Mouse (Mus musculus) forebrain, embryonic 16.5 days (tissue): ENCODE measurements at regions not wholly inside any gene's neighbourhood (a gene's known extent, or its start where the extent isn't known, plus 50 kb on each side); places are given as distances from the start of the nearest gene placed in this dataset.

Experiments used
- ATAC-seq: fragments of 200-750 bp; cut with Nextera tagmentation; 2 replicates; pipeline ENCODE4 v1.8.0; 2017; ENCODE audit warnings: mild to moderate bottlenecking, moderate library complexity
- H3K27ac ChIP-seq: fragments of 300-500 bp; sonication (generic); 2 replicates; pipeline ENCODE4 v1.5.1; 2014; ENCODE audit warnings: low read length, control low read depth
- H3K27me3 ChIP-seq: fragments of 300-500 bp; sonication (generic); replicated peaks from 2 replicates; pipeline ENCODE4 v1.6.1; 2014; ENCODE audit warnings: low read length; ENCODE audit not compliant: control insufficient read depth, insufficient read depth
- H3K36me3 ChIP-seq: fragments of 300-500 bp; sonication (generic); 2 replicates; pipeline ENCODE4 v1.6.1; 2014; ENCODE audit not compliant: control insufficient read depth, insufficient read depth
- H3K4me1 ChIP-seq: fragments of 300-500 bp; sonication (generic); replicated peaks from 2 replicates; pipeline ENCODE4 v1.6.1; 2014; ENCODE audit warnings: low read length; ENCODE audit not compliant: control insufficient read depth, insufficient read depth
- H3K4me2 ChIP-seq: fragments of 300-500 bp; sonication (generic); 2 replicates; pipeline ENCODE4 v1.6.1; 2014; ENCODE audit warnings: mild to moderate bottlenecking, low read length, control low read depth
- H3K4me3 ChIP-seq: fragments of 300-500 bp; sonication (generic); replicated peaks from 2 replicates; pipeline ENCODE4 v1.5.1; 2014; ENCODE audit warnings: mild to moderate bottlenecking, low read length, control low read depth
- H3K9ac ChIP-seq: fragments of 300-500 bp; sonication (generic); replicated peaks from 2 replicates; pipeline ENCODE4 v1.6.1; 2014; ENCODE audit warnings: low read depth, low read length, control low read depth
- H3K9me3 ChIP-seq: fragments of 300-500 bp; sonication (generic); 2 replicates; pipeline ENCODE4 v1.6.1; 2016; ENCODE audit warnings: low read length; ENCODE audit not compliant: control insufficient read depth
- WGBS: fragments of 180-500 bp; shearing (Covaris S2); extraction: QIAGEN DNeasy Blood & Tissue Kit; methylation state at CpG from one replicate; pipeline ENCODE4 v1.1.7; 2014; 5-methylcytosine and 5-hydroxymethylcytosine counted together

DNA sequence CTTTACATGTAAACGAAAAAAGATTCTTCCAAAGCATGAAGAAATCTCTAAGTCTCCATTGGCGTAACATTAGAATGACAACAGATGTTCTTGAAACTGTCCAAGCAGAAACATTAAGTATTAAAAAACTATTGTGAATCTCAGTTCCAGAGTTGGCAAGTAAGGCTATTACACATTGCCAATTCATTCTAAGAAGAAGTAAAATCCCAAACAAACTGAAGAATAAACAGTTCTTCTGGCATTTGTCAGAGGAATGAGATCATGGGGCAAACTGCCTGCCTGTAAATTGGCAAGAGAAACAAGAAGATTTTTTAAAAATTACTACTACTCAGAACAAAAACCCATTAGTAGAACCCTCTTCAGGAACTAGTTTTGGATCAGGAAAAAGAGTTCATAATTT, 680.1 kb downstream of the Nova1 start:
- Histone ChIP-seq H3K27me3 (no peaks in the 10 kb centered on the region), H3K27ac (no peak overlapping the region), H3K4me3 (no peak overlapping the region), H3K36me3 (no peaks in the 10 kb centered on the region), H3K9me3 (no peaks in the 10 kb centered on the region), H3K9ac (no peak overlapping the region), H3K4me2 (no peak overlapping the region), H3K4me1 (no peaks in the 10 kb centered on the region)
- no peak for ATAC-seq
- WGBS: 45% methylated on average over 2 of the region's 2 CpGs

DNA sequence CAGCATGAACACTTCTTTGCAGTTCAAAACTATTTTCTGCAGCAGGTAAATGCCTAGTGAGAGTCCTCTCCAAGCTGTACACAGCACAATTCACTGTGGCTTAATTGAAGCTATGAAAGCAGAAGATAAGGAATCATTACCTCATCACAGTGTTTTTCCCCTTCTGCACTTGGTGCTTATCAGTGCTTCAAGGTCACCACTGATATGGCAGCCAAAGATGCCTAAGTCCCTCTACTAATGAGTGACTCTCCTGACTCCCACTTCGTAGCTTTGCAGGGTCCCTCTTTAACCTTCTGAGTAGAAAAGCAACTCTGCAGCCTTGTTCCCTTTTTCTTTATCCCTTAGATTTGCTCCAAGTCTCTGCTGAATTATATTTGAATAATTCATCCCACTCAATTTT, 692.9 kb downstream of the Nova1 start:
- Histone ChIP-seq H3K27ac (no peak overlapping the region), H3K36me3 (no peaks in the 10 kb centered on the region), H3K9me3 (no peaks in the 10 kb centered on the region), H3K9ac (no peak overlapping the region), H3K4me3 (no peak overlapping the region), H3K4me1 (no peaks in the 10 kb centered on the region), H3K4me2 (no peak overlapping the region), H3K27me3 (no peaks in the 10 kb centered on the region)
- ATAC-seq: no peak
- 43% methylated on average over 1 of the region's 1 CpGs for WGBS

DNA sequence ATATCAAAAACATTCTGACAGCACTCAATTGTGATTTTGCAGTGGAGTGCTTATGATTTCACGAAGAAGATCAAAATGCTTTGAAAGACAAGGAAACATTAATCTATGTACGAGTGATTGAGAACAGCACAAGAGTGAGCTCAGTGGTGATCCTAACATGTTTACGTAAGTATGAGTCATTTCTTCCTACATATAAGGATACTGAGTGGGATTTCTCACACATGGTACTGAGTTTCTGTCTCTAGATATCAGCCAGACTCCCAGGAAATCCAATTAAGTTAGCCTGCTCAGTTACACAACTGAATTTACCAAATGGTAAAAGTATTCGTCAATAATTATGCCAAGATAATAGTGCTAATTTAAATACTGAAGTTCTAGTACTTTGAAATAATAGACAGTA, 707.4 kb downstream of the Nova1 start:
- Histone ChIP-seq H3K9me3 (no peaks in the 10 kb centered on the region), H3K27ac (no peak overlapping the region), H3K9ac (no peak overlapping the region), H3K4me2 (no peak overlapping the region), H3K36me3 (no peaks in the 10 kb centered on the region), H3K4me1 (no peaks in the 10 kb centered on the region), H3K4me3 (no peak overlapping the region), H3K27me3 (no peaks in the 10 kb centered on the region)
- no peak for ATAC-seq
- 82% methylated on average over 4 of the region's 4 CpGs for WGBS

DNA sequence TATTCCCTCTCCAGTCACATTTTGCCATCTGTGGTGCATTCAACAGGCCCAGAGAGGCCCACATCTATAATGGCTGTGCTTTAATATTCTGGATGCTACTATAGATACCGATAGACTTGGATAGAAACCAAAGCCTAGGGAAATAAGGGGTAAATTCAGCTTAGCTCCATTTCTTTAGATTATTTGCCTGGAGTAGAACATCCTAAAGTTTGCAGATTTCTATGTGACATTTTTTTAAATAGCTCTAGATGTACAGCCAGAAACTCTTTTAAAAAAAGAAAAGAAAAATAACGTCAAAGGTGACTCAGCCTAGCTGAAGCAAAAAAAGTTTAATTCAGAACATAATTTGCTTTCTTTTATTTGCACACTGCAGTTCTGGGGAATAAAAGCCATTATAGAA, 735.4 kb downstream of the Nova1 start:
- no peaks in the 10 kb centered on the region for H3K9me3 ChIP-seq
- no peak for ATAC-seq
- no peaks in the 10 kb centered on the region for H3K27me3 ChIP-seq
- no peak overlapping the region for H3K4me2 ChIP-seq
- H3K36me3 ChIP-seq: no peaks in the 10 kb centered on the region
- no peak overlapping the region for H3K27ac ChIP-seq
- no peak overlapping the region for H3K9ac ChIP-seq
- no peaks in the 10 kb centered on the region for H3K4me1 ChIP-seq
- WGBS: 73% methylated on average over 2 of the region's 2 CpGs
- H3K4me3 ChIP-seq: no peak overlapping the region

DNA sequence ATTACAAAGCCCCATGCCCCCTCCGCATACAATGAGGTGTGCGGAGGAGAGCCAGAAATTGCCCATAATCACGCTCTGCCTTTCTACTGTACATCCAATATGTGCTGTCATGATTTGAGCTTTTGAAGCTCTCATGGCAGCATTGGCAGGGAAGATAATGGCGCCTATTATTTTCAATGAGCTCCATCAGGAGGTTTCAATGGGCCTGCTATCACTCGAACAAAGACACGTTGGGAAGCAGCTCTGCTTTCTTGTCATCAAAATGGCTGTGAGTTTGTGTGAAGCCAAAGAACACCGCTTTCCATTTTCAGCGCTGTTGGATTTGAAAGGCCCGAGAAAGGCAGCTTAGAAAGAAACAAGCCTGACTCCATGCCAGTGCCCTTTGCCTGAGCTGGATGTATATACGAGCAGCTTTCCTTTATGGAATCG, 742.9 kb downstream of the Nova1 start:
- Histone ChIP-seq H3K4me1 (peaks cover 7% of the 10 kb centered on the region; the same call in 1 of the 2 replicates), H3K9me3 (no peaks in the 10 kb centered on the region), H3K27me3 (no peaks in the 10 kb centered on the region), H3K4me3 (no peak overlapping the region), H3K4me2 (peak overlapping the region; percentile 27; the same call in 1 of the 2 replicates), H3K36me3 (no peaks in the 10 kb centered on the region), H3K9ac (no peak overlapping the region), H3K27ac (peak overlapping the region; percentile 69)
- peak; percentile 94 for ATAC-seq
- WGBS: 28% methylated on average over 11 of the region's 11 CpGs

DNA sequence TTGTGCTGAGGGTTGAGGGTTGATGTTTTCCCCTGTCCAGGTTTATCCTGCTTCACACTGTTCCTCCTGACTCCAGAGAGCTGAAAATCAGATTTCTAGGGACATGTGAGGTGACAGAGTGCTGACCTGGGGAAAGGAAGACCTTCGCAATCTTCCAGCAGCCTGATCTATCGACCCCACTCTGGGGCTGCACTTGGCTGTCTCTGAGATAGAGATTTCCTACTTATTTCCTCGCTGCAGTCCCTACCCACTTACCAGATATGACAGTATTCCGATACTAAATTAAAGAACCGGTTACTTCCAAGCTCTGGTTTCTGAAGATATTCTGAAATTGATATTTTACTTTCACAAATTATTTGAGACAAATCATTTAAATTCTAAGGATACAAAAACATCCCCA, 743.4 kb downstream of the Nova1 start:
- Histone ChIP-seq H3K27ac (peak overlapping the region; percentile 69), H3K4me2 (0 out of 2 replicates have a peak overlapping the region, but pooled peaks have one; percentile 27), H3K27me3 (no peaks in the 10 kb centered on the region), H3K9ac (no peak overlapping the region), H3K9me3 (no peaks in the 10 kb centered on the region), H3K4me1 (peaks cover 7% of the 10 kb centered on the region; the same call in 1 of the 2 replicates), H3K36me3 (no peaks in the 10 kb centered on the region), H3K4me3 (no peak overlapping the region)
- 66% methylated on average over 5 of the region's 5 CpGs for WGBS
- peak; percentile 62 for ATAC-seq

DNA sequence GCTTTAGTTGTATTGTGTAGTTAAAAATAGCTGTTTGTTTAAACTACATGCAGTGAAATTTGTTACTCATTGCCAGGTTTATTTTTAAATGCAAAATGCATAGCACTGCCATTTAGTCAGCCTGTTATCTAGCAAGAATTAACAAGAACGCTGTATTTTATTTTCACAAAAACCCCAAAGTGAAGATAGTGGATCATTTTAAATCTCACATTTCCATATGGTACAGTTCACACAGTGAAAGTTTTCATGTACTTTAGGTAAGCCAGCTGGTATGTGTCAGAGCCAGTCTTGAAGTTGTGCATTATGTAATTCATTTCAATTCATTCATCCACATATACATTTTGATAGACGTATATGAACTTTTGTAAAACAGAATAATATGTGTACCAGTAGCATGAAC, 751.8 kb downstream of the Nova1 start:
- Histone ChIP-seq H3K27me3 (no peaks in the 10 kb centered on the region), H3K4me1 (no peaks in the 10 kb centered on the region), H3K4me3 (no peak overlapping the region), H3K9me3 (no peaks in the 10 kb centered on the region), H3K36me3 (no peaks in the 10 kb centered on the region), H3K27ac (no peak overlapping the region), H3K4me2 (no peak overlapping the region), H3K9ac (no peak overlapping the region)
- 84% methylated on average over 2 of the region's 2 CpGs for WGBS
- peak; percentile 55; the same call in 1 of the 2 replicates for ATAC-seq

DNA sequence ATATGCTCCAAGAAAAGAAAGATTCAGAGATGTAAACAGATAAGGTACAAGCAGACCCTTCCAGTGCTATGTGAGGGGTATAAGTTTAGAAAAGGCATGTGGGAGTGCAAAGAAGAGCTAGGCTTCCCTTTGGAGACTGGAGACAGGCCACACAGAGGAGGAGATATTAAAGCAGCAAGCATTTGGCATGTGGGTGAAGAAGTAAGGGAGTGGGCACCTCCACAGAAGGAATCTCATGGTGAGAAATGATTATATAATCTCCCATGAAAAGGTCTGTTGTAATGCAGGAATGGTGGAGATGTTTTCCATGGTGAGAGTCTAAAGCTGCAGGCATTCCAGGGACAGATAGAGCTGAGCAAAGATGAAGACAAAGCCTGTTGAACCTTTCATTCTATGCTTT, 778.1 kb downstream of the Nova1 start:
- Histone ChIP-seq H3K27me3 (no peaks in the 10 kb centered on the region), H3K27ac (no peak overlapping the region), H3K9me3 (no peaks in the 10 kb centered on the region), H3K4me3 (no peak overlapping the region), H3K9ac (no peak overlapping the region), H3K4me2 (no peak overlapping the region), H3K36me3 (no peaks in the 10 kb centered on the region), H3K4me1 (no peaks in the 10 kb centered on the region)
- ATAC-seq: no peak

DNA sequence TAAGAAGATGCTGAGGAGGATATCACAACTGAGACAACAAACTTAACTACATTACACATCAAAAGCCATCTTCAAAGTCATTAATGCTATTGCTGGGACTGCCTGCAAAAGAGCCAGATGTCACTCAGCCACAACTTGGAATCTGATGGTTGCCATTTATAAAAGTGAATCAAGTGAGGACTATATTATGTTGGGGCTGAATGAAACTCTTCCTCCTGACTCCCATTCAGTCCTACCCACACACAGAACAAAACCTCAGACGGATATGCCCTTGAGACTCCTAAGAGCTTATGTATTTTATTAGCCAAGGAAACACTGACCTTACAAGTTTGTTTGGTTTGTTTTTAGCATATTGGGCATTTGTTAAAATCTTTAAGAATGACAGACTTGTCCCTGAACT, 778.5 kb downstream of the Nova1 start:
- H3K9ac ChIP-seq: no peak overlapping the region
- H3K4me1 ChIP-seq: no peaks in the 10 kb centered on the region
- no peaks in the 10 kb centered on the region for H3K36me3 ChIP-seq
- WGBS: 80% methylated on average over 1 of the region's 1 CpGs
- no peaks in the 10 kb centered on the region for H3K9me3 ChIP-seq
- no peak for ATAC-seq
- no peak overlapping the region for H3K4me2 ChIP-seq
- no peaks in the 10 kb centered on the region for H3K27me3 ChIP-seq
- no peak overlapping the region for H3K27ac ChIP-seq
- no peak overlapping the region for H3K4me3 ChIP-seq

DNA sequence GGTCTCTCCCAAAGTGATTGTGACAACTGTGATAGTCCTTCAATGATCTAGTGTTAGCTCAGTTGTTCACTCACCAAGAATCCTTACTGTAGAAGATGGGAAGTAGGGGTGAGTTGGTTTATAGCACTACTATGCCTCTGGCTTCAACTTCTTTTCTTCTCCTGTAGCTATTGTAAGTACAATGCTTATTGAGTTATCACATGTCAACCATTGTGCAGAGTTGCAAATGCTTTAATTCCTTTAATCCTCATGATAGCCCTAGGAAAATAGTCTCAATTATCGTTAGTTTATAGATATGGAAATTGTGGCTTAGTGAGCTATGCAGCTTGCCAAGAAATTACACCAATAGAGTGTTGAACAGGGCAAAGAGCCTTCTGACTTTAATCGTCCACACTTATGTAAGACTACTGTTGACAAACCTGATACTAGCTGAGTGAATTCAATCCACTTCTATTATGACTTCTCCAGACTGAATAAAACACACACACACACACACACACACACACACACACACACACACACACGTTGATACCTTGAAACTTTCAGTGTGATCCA, 782.1 kb downstream of the Nova1 start:
- peak; percentile 59 for ATAC-seq

More for the DNA sequence above, 782.1 kb downstream of the Nova1 start:
- H3K9ac ChIP-seq: no peak overlapping the region
- no peak overlapping the region for H3K27ac ChIP-seq
- no peaks in the 10 kb centered on the region for H3K36me3 ChIP-seq
- no peaks in the 10 kb centered on the region for H3K27me3 ChIP-seq
- H3K4me2 ChIP-seq: no peak overlapping the region
- no peaks in the 10 kb centered on the region for H3K9me3 ChIP-seq
- H3K4me1 ChIP-seq: no peaks in the 10 kb centered on the region
- 23% methylated on average over 3 of the region's 3 CpGs for WGBS
- H3K4me3 ChIP-seq: no peak overlapping the region
